8 mouse cellular contexts compared by ENCODE assay signal in the genomic region with DNA sequence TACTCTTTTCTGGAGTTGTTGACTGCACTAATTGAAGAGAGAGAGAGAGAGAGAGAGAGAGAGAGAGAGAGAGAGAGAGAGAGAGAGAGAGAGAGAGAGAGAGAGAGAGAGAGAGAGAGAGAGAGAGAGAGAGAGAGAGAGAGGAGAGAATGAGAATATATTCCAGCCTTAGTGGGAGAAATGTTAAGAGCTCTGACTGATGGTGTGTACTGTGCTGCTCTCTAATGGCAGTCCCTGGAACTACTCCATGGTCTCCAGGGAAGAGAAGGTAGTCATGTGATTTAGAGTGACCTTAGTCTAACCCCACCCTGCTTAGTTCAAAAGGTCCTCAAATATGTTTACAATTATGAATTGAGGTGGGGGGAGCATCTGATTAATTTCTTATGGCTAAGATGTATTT.
DNase-seq lines count a peak whose midpoint lies in the region; TF ChIP-seq lines count a peak whose summit lies in the region.
"Not testable (repeated sequence)": the region's sequence is repeated elsewhere in the genome, so short reads cannot be mapped to it uniquely, and the experiment has no call there.

No protein-coding gene starts in this region.

- not testable (repeated sequence) for H3K4me3 ChIP-seq in cortical plate, adult 2 months (ENCODE audit: insufficient read depth, low read length); left cerebral cortex, adult 2 months

- intact Hi-C loops in left cerebral cortex, adult 2 months (cut with DNase I) = loop anchor here (1.0 to 2.0 kb wide), 3 partner anchors 109 to 215 kb away; no protein-coding TSS in a partner anchor

- peak; percentile 89 for TF ChIP-seq CTCF in cortical plate, adult 2 months (IDR thresholded peaks at IDR 0.05; ENCODE audit: extremely low read depth, insufficient read depth, low read length)
- peak; percentile 81 for TF ChIP-seq CTCF in left cerebral cortex, adult 2 months (IDR thresholded peaks at IDR 0.05)

- not testable (repeated sequence) for TF ChIP-seq POLR2A in cortical plate, adult 2 months (IDR thresholded peaks at IDR 0.05; ENCODE audit: extremely low read depth, insufficient read depth, low read length)

- H3K4me1 ChIP-seq in cortical plate, adult 2 months (ENCODE audit: control insufficient read depth, insufficient read depth, low read length) = not testable (repeated sequence)

- H3K27ac ChIP-seq in cortical plate, adult 2 months (ENCODE audit: insufficient read depth, low read length); left cerebral cortex, adult 2 months: not testable (repeated sequence)

- DNase-seq in 3134 (ENCODE audit: extremely low read depth, insufficient read length, low spot score) = peak; percentile 13
- DNase-seq in adrenal gland, adult (ENCODE audit: inconsistent age in 2 of 2, low spot score in 1 of 2) = peak; percentile 60 to 87
- peak; percentile 55 for DNase-seq in gastrocnemius, postnatal 10 days
- peak; percentile 67 for DNase-seq in induced T-regulatory cell, adult 2 months (ENCODE audit: low read depth)
- DNase-seq in left cerebral cortex, adult 2 months (ENCODE audit: extremely low spot score in 1 of 2, low spot score in 2 of 2) = peak; percentile 63 to 71
- DNase-seq in lung, postnatal 36 days = peak; percentile 92
- peak; percentile 49 to 68 for DNase-seq in right cerebral cortex, postnatal 36 days (ENCODE audit: low spot score in 2 of 2)

Comparison
In these comparisons a context has a peak if more than half of its experiments do, and no peak if none do; other contexts are left out.
1. DNase-seq: peak in every context shown above with its lines; median percentile 92 in lung, postnatal 36 days; 74 in adrenal gland, adult; 67 in induced T-regulatory cell, adult 2 months; 67 in left cerebral cortex, adult 2 months; 58 in right cerebral cortex, postnatal 36 days; 55 in gastrocnemius, postnatal 10 days; 13 in 3134.